Mouse (Mus musculus) brain, embryonic 14.5 days (tissue): ENCODE data around the gene Zfp318.

Experiments
- CTCF ChIP-seq: fragments of 200-500 bp; IDR thresholded peaks from 2 replicates; pipeline ENCODE4 v1.5.1; 2012; ENCODE audit warnings: inconsistent platforms, mild to moderate bottlenecking, moderate library complexity, borderline replicate concordance; ENCODE audit not compliant: insufficient read depth, insufficient read length; ENCODE audit errors: extremely low read depth
- POLR2A ChIP-seq: fragments of 200-500 bp; IDR thresholded peaks from 2 replicates; pipeline ENCODE4 v1.6.1; 2012; ENCODE audit warnings: mild to moderate bottlenecking, inconsistent platforms, borderline replicate concordance; ENCODE audit not compliant: poor library complexity, insufficient read depth, insufficient read length, severe bottlenecking; ENCODE audit errors: extremely low read depth

GRCm38 (mm10) chr17:46454539-46454938 lies 71.0 kb downstream of the Zfp318 start:
- TF ChIP-seq CTCF (no peak), POLR2A (no peak)
